Mouse (Mus musculus): ENCODE measurements at regions not wholly inside any gene's neighbourhood (a gene's known extent, or its start where the extent isn't known, plus 50 kb on each side); places are given as distances from the start of the nearest gene placed in this dataset.

DNA sequence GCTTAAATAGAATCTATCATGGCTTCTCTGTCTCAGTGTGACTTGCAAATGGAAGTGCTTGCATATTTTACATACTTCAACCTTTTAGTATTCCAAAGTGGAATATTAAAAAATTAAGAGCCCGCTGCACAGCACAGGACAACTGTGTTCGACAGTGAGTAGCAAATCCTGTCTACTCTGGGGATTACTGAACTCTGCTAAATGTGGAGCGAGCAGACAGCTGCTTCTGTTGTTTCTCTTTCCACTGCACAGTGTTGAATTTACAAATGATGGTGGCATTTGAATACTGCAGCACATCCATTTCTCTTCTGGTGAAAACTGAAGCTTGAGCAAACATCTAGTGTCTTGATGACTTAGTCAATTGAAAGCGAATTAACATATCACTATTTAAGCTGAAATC, 409.2 kb downstream of the Fam198b start:
- no peak overlapping the region for H3K27ac ChIP-seq (ENCODE audit: insufficient read depth, low read length)

DNA sequence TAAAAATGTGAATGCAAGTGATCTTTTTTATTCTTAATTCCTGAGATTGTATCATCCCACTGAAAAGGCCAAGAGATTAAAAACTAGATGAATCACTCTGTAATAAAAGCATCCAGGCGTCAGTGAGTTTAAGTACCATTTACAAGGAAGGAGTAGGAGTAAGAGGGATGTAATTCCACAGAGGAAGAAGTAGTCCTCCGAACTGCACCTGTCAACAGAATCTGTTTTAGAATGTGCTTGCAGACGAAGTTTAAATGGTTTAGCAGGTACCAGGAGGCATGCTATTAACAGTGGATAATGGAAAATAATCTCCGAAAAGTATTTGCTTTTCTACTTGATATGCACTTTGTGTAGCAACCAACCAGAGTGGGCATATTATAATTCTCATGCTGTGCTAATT, 423.3 kb downstream of the Fam198b start:
- Histone ChIP-seq H3K27ac (ENCODE audit: insufficient read depth, low read length) (no peak overlapping the region), H3K4me1 (ENCODE audit: control insufficient read depth, insufficient read depth, low read length) (no peaks in the 10 kb centered on the region; the same call in 1 of the 2 replicates), H3K4me3 (ENCODE audit: insufficient read depth, low read length) (no peak overlapping the region)
- TF ChIP-seq CTCF (IDR thresholded peaks at IDR 0.05; ENCODE audit: extremely low read depth, insufficient read depth, low read length) (no peak), POLR2A (IDR thresholded peaks at IDR 0.05; ENCODE audit: extremely low read depth, insufficient read depth, low read length) (no peak)

More for the DNA sequence above, 409.2 kb downstream of the Fam198b start:
- Histone ChIP-seq H3K4me3 (ENCODE audit: insufficient read depth, low read length) (no peak overlapping the region), H3K4me1 (ENCODE audit: control insufficient read depth, insufficient read depth, low read length) (peaks cover 1% of the 10 kb centered on the region; the same call in 1 of the 2 replicates)
- TF ChIP-seq POLR2A (IDR thresholded peaks at IDR 0.05; ENCODE audit: extremely low read depth, insufficient read depth, low read length) (no peak), CTCF (IDR thresholded peaks at IDR 0.05; ENCODE audit: extremely low read depth, insufficient read depth, low read length) (no peak)

DNA sequence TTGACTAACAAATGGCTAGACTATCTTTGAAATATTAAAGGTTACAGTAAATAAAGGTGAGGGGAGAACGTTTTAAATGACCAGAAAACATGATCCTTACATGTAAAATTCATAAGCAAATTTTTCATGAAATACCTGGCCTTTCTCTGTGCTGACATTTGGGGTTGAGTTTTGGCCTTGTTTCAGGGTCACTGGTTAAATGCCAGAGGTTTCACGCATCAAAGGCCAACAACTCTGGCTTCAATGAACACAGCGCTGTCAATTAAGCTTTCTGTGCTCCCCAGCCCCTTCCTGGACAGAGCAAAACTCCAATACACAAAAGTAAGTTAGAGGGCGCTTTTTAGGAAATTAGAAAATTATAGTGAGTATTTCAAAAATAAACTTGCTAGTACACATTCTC, 425.6 kb downstream of the Fam198b start:
- Histone ChIP-seq H3K4me1 (ENCODE audit: control insufficient read depth, insufficient read depth, low read length) (no peaks in the 10 kb centered on the region; the same call in 1 of the 2 replicates), H3K4me3 (ENCODE audit: insufficient read depth, low read length) (no peak overlapping the region), H3K27ac (ENCODE audit: insufficient read depth, low read length) (no peak overlapping the region)
- no peak for TF ChIP-seq CTCF (IDR thresholded peaks at IDR 0.05; ENCODE audit: extremely low read depth, insufficient read depth, low read length)
- TF ChIP-seq POLR2A (IDR thresholded peaks at IDR 0.05; ENCODE audit: extremely low read depth, insufficient read depth, low read length) = no peak

DNA sequence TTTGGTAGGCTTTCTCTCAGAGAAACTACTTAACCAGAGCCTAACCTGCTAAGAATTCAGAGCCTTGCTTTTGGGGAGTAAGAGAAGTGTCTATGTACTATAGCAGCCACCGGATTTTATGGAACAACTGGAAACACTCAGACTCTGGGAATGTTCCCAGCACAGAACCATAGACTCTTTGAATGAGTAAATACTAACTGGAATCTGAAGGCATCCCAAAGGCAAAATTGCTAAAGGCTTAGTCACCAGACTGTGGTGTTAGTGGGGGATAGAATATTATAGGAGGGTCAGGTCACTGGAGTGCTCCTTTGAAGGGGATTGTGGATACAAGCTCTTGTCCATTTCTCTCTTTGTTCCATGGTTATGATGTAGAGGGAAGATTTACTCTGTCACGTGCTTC, 427.4 kb downstream of the Fam198b start:
- Histone ChIP-seq H3K4me3 (ENCODE audit: insufficient read depth, low read length) (no peak overlapping the region), H3K4me1 (ENCODE audit: control insufficient read depth, insufficient read depth, low read length) (no peaks in the 10 kb centered on the region; the same call in 1 of the 2 replicates), H3K27ac (ENCODE audit: insufficient read depth, low read length) (peak overlapping the region; percentile 84; the same call in 1 of the 2 replicates)
- TF ChIP-seq CTCF (IDR thresholded peaks at IDR 0.05; ENCODE audit: extremely low read depth, insufficient read depth, low read length) (no peak), POLR2A (IDR thresholded peaks at IDR 0.05; ENCODE audit: extremely low read depth, insufficient read depth, low read length) (no peak)

DNA sequence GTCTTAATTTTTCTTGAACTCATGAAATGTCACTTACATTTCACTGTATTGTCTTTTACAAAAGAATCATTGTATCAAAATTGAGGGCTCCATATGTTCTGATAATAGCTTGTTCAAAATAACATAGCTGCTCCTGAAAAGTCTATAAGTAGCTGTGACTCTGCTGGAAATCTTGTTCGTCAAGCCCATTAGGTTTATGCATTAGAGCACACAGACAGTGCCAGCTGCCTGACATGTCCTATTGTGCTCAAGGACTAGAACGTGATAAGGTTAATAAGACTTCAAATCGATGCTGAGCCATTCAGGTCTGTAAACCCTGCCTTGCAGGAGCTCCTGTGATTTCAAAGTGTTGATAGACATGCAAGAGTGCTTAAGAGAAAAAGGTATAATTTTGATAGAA, 438.0 kb downstream of the Fam198b start:
- no peak for TF ChIP-seq POLR2A (IDR thresholded peaks at IDR 0.05; ENCODE audit: extremely low read depth, insufficient read depth, low read length)
- TF ChIP-seq CTCF (IDR thresholded peaks at IDR 0.05; ENCODE audit: extremely low read depth, insufficient read depth, low read length) = no peak
- Histone ChIP-seq H3K27ac (ENCODE audit: insufficient read depth, low read length) (no peak overlapping the region), H3K4me1 (ENCODE audit: control insufficient read depth, insufficient read depth, low read length) (no peaks in the 10 kb centered on the region), H3K4me3 (ENCODE audit: insufficient read depth, low read length) (no peak overlapping the region)

DNA sequence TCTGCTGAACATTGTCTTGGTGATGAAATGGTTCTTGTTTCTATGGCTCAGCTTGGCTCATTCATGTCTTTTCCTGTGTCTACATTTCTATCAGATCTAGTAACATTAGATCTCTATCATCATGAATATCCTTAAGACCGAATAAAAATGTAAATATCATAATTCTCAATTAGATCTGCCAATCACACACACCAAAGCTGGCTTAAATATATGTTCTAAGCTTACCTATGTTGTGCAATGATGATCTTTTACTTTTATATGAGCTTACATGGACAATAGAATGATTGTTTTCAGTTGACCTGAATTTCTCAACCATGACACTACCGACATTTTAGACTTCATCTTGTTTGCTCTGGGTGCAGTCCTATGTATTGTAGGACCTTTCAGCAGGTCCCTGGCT, 440.4 kb downstream of the Fam198b start:
- no peak for TF ChIP-seq POLR2A (IDR thresholded peaks at IDR 0.05; ENCODE audit: extremely low read depth, insufficient read depth, low read length)
- TF ChIP-seq CTCF (IDR thresholded peaks at IDR 0.05; ENCODE audit: extremely low read depth, insufficient read depth, low read length) = no peak
- Histone ChIP-seq H3K4me1 (ENCODE audit: control insufficient read depth, insufficient read depth, low read length) (no peaks in the 10 kb centered on the region), H3K27ac (ENCODE audit: insufficient read depth, low read length) (no peak overlapping the region), H3K4me3 (ENCODE audit: insufficient read depth, low read length) (no peak overlapping the region)

DNA sequence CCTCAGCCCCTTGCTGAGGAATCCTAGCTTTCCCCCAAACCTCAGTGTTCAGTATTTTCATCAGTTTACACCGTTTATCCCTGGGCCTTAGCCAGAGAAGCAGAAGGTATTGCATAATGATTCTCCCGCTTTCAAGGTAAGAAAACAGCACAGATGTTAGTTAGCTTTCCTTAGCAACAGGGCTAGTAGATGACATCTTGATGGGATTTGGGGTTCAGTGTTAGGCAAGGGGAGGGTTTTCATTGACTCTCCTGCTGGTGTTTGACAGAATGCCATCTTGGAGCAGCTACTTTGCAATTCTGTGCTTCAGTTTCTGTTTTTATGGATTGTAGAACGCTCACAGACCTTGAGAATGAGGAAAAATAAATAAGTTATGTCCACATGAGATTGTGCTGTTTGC, 447.4 kb downstream of the Fam198b start:
- Histone ChIP-seq H3K4me3 (ENCODE audit: insufficient read depth, low read length) (no peak overlapping the region), H3K27ac (ENCODE audit: insufficient read depth, low read length) (peak overlapping the region; percentile 61; the same call in 1 of the 2 replicates), H3K4me1 (ENCODE audit: control insufficient read depth, insufficient read depth, low read length) (peaks cover 8% of the 10 kb centered on the region)
- TF ChIP-seq POLR2A (IDR thresholded peaks at IDR 0.05; ENCODE audit: extremely low read depth, insufficient read depth, low read length) (no peak), CTCF (IDR thresholded peaks at IDR 0.05; ENCODE audit: extremely low read depth, insufficient read depth, low read length) (no peak)

DNA sequence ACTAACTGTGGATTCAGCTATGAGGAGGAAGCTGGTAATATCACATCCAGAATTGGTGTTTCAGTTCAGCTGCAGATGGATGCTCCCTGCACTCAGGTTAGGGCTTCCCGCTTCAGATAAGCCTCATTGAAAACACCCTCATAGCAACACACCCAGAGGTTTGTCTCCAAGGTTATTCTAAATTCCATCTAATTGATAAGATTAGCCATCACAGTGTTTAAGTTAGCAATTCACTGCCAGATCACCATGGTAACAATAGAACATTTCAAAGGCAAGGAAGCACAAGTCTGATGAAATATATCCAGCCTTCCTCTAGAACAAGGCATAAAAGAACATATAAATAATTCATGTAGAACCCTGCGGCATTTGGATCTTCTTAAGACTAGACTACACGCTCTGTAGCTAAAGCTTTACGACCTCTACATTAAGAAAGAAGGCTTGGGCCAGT, 450.1 kb downstream of the Fam198b start:
- Histone ChIP-seq H3K27ac (ENCODE audit: insufficient read depth, low read length) (no peak overlapping the region), H3K4me3 (ENCODE audit: insufficient read depth, low read length) (no peak overlapping the region), H3K4me1 (ENCODE audit: control insufficient read depth, insufficient read depth, low read length) (peaks cover 8% of the 10 kb centered on the region)
- no peak for TF ChIP-seq CTCF (IDR thresholded peaks at IDR 0.05; ENCODE audit: extremely low read depth, insufficient read depth, low read length)
- no peak for TF ChIP-seq POLR2A (IDR thresholded peaks at IDR 0.05; ENCODE audit: extremely low read depth, insufficient read depth, low read length)

DNA sequence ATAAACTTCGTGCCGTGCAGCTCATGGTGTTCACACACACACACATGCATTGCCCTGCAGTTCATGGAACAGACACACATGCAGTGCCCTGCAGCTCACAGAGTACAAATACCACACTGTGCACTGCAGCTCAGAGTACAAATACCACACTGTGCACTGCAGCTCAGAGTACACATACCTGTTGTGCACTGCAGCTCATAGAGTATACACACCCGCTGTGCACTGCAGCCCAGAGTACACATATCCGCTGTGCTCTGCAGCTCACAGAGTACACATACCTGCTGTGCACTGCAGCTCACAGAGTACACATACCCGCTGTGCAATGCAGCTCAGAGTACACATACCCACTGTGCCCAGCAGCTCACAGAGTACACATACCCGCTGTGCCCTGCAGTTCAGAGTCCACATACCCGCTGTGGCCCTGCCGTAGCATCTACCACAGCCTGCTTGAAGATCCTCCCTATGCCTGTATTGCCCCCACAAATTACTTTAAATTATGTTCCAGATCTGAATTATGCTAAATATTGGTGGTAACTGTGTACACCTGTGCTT, 451.9 kb downstream of the Fam198b start:
- H3K4me3 ChIP-seq (ENCODE audit: insufficient read depth, low read length) = no peak overlapping the region
- TF ChIP-seq CTCF (IDR thresholded peaks at IDR 0.05; ENCODE audit: extremely low read depth, insufficient read depth, low read length) = no peak
- no peak for TF ChIP-seq POLR2A (IDR thresholded peaks at IDR 0.05; ENCODE audit: extremely low read depth, insufficient read depth, low read length)
- H3K4me1 ChIP-seq (ENCODE audit: control insufficient read depth, insufficient read depth, low read length) = peaks cover 8% of the 10 kb centered on the region
- no peak overlapping the region for H3K27ac ChIP-seq (ENCODE audit: insufficient read depth, low read length)

DNA sequence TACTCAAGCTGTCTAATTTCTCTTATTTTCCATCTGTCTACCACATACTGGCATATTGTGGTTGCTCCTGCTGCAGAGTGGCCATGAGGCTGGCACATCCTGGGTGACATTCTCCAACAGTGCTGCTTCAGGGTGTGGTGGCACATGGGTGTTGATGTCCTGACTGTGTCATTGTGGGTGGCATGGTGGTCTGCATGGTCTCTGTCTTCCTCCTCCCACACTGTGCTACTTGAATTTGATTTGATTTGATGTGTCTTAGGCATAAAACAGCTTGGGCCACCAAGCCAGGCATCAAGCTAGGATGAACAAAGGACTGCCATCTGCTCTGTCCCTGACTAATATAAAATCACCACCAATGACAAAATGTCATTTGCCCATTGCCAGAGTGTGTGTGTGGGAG, 434.7 kb downstream of the Gria2 start:
- H3K4me3 ChIP-seq (ENCODE audit: insufficient read depth, low read length) = no peak overlapping the region
- H3K4me1 ChIP-seq (ENCODE audit: control insufficient read depth, insufficient read depth, low read length) = peaks cover 4% of the 10 kb centered on the region; the same call in 1 of the 2 replicates
- no peak for TF ChIP-seq POLR2A (IDR thresholded peaks at IDR 0.05; ENCODE audit: extremely low read depth, insufficient read depth, low read length)
- no peak for TF ChIP-seq CTCF (IDR thresholded peaks at IDR 0.05; ENCODE audit: extremely low read depth, insufficient read depth, low read length)
- no peak overlapping the region for H3K27ac ChIP-seq (ENCODE audit: insufficient read depth, low read length)

Data from cortical plate, adult 2 months (tissue).